Mouse (Mus musculus) embryo, embryonic 9.5 days (tissue): ENCODE measurements around the gene 1700018G05Rik.
A peak's percentile ranks its signal among the peaks of the same experiment; 100 is the strongest.
"Not testable (repeated sequence)": the region's sequence is repeated elsewhere in the genome, so short reads cannot be mapped to it uniquely, and the experiment has no call there.

Experiments
- DNase-seq: peaks from one replicate; pipeline ENCODE4 v3.0.0-alpha.2; 2017; ENCODE audit errors: extremely low spot score

The 1700018G05Rik gene

DNA sequence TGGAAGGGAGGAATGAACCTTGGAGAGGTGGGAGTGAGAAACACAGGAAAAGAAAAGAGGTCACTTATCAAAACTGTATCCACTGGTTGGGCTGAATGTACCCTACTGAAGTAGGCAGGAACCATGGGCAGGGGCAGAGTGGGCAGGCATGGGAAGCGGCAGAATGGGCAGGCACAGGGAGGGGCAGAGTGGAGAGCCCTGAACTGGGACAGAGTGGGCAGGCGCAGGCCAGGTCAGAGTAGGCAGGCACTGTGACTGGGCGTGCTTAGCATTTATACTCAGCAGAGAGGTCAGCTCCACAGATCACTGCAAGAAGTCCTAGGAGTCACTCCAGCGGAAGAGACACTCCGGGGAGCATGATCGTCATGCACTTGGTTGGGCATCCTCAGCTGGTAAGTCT is at the start of gene 1700018G05Rik:
TSS of gene 1700018G05Rik (plus strand) at position 301 of the 400 bp plus-strand sequence.
- DNase-seq, result not testable (repeated sequence)

DNA sequence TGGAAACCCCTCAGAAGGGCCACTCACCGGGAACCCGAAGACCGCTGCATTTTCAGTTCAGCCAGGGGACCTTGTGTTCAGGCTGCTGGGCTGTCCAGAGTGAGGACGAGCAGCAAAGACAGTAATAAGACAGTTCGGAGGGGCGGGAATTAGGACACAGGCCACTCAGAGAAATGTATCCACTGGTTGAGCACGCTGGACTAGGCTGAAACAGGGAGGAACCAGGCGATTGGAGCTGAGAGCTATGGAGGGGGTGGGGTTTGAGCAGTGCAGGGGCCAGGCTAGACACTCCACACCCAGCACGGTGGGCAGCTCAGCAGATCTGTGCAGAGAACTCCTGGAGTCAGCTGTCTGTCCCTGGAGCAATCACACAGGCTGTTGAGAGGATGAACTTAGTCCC is 19.6 kb upstream of the 1700018G05Rik start, which contains the start of the genes Dmrtc1a and 1700011M02Rik:
TSS of gene Dmrtc1a (minus strand) at position 101 of the 400 bp plus-strand sequence.
TSS of gene 1700011M02Rik (plus strand) at position 319 of the 400 bp plus-strand sequence.
- DNase-seq, result not testable (repeated sequence)

- DNase-seq, result not testable (repeated sequence)
These were observed 13.3 kb upstream of the 1700018G05Rik start for GRCm38 (mm10) chrX:102914823-102915222.

DNA sequence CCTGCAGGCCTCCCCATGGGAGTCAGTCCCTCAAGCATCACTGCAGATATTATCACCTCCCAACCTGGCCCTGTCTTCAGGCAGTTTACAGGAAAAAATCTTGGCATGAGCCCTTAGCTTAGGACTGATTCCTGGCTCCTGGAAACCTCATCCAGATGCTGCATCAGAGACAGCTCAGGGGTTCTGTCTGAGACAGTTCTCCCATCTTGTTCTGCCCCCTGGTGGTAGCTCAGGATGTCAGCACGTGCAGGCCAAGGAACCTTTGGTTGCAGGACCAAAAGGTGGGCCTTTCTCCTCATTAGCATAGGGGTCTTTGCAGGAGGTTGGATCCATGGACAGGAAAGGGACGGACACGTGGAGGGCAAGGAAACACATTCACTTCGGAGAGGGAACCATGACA is 1.5 kb upstream of the 1700018G05Rik start:
- not testable (repeated sequence) for DNase-seq

- DNase-seq, result no peak
These were observed 4.9 kb downstream of the 1700018G05Rik start for GRCm38 (mm10) chrX:102932992-102933570.

DNA sequence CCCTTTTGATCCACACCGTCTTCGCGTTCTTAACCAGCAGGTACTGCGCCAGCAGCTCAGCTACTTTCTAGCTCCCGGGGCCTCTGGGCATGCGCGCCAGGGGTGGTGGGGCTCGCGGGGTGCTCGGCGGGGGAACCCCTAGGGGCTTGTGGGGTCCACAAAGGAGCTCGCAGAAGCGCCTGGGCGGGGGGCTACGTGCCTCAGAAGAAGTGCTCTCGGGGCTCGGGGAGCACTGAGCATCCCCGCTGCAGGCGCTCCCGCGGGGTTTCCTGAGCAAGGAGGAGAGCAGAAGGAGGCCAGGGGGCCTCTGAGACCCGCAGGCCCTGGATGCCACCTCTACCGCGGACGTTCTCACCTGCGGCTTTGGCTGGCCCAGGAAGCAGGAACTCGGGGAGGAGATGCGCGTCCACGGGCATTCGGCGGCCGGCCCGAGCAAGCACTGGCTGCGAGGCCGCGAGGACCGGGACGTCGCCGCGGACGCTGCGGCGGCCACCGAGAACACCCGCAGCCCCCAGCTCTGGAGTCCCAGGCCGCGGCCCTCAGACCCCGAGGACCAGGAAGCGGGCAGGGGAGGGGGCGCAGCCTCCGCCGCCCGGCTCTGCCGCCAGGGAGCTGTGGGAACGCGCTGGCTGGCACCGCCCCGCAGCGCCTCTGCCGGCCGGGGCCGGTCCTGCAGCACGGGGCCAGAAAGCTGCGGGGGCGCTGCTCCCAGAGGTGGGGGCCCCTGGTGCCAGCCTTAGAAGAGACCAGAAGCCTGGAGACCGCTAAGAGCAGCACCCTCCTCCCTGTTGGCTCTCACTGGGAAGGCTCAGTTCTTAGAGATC is 5.6 kb downstream of the 1700018G05Rik start:
- peak; percentile 61 for DNase-seq

- peak; percentile 1 for DNase-seq
These were observed 6.2 kb downstream of the 1700018G05Rik start for GRCm38 (mm10) chrX:102934395-102934764.

DNA sequence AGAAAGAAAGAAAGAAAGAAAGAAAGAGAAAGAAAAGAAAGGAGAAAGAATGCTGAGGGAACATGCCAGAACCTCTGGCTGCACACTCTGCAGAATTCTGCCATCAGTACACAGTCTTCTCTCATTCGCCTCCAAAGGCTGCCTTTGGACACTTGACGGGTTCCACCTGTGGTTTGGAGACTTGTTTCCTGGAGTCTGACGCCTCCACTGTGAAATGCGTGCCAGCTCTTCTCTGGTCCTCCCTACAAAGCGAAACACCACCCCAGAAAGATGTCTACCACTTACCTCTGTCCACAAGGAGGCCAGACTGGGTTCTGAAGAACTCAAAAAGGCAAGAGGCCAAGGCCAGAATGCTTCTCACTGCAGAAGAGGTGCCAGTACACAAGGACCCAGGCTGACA is 8.6 kb downstream of the 1700018G05Rik start:
- no peak for DNase-seq

DNA sequence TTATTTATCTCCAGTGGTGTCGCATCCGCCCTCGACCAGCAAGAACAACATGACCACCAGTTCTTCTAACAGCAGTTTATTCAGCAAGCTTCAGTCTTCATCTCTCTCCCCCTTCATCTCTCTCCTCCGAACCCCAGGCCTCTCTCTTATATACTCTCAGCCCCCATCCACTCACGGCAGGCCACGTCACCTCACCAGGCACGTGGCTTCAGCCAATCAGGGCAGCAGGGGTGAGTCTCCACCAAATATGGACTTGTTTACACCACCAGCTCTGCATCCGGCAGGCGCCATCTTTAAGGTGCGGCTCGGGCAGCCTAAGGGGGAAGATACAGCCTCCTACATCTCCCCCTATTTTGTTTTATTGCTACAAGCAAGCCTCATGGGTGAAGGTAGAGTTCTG is 22.0 kb downstream of the 1700018G05Rik start:
- DNase-seq, result not testable (repeated sequence)

GRCm38 (mm10) chrX:102958917-102959316 is 30.7 kb downstream of the 1700018G05Rik start:
- DNase-seq, result peak; percentile 19

DNA sequence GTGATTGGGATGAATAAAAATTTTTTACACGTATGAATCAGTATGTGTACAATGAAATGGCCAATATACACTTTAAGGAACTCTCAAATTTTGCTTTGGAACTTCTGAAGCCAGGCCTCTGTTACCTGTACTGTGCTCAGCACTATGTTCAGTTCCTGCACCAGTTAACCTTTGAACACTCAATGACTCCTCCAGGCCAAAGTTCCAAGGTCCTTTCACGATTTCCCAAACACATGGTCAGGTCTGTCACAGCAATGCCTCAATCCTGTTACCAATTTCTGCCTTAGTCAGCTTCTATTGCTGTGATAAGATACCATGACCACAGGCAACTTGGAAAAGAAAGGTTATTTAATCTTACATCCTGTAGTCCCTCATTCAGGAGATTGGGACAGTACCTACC is 32.4 kb downstream of the 1700018G05Rik start:
- no peak for DNase-seq
